Mouse (Mus musculus): Measurements from ENCODE around the gene Gm47841.

DNA sequence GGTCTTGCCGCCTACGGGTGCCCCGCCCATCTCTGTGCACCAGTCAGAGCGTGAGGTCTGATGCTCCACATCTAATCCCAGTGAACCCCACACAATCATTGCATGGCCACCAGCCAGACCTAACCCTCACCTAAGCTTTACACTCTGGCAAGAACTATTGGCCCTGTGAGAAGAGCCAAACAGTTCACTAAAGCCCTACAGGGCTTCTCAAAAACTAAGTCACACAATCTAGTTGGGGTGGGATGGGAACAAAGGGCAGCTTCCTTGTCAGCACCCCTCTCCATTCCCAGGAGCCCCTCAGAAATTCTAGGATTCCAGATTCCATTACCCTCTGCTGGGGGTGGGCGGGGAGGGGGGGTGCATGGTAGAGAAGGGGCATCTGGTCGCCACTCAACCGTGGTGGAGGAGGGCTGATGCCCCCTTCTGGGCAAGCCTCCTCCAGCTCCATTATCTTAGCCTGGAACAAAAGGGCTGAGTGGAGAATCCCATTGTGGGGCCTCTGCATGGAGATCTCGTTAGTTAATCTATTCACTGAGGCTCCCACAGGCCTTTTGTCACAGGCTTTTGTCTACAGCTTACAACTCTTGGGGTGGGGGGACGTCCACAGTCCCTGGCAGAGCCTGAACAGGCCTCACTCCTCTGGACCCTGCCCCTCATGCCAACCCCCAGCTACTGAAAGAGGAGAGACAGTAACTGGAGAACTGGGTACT is 12.5 kb upstream of the Gm47841 start:
- TF ChIP-seq ZNF384 (IDR thresholded peaks at IDR 0.05; ENCODE audit: low read depth, low read length) (no peak), MAFK (IDR thresholded peaks at IDR 0.05; ENCODE audit: insufficient read depth, low read depth, low read length) (no peak), ZC3H11A (IDR thresholded peaks at IDR 0.05; ENCODE audit: borderline replicate concordance, low read depth, low read length) (no peak), CHD2 (IDR thresholded peaks at IDR 0.05; ENCODE audit: low read depth, low read length) (no peak), HCFC1 (IDR thresholded peaks at IDR 0.05; ENCODE audit: borderline replicate concordance, insufficient read depth, low read length) (no peak)

All from ES-E14 (cell line).